Mouse (Mus musculus) adrenal gland, postnatal 14 days (tissue): ENCODE measurements at regions not wholly inside any gene's neighbourhood (a gene's known extent, or its start where the extent isn't known, plus 50 kb on each side); places are given as distances from the start of the nearest gene placed in this dataset.

Experiments
- DNase-seq: peaks from one replicate; pipeline ENCODE4 v3.0.0; 2021; ENCODE audit warnings: mixed read lengths

DNA sequence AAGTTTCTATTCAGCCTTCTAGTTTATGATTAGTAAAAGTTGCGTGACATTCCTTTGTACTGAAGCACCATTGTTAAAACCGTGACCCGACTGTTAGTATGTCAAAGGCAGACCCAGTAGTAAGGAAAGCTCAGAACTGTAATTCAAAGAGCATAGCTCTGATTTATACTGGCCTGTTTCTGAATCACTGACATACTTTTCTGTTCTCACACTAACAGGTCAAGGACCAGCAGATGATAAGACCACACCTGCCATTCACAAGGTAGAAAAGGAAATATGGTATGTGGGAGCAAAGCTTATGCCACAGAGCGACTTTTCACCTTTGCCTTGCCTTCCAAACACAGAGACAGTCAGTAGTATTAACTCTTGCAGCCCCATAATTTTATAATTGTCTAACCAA lies 269.5 kb upstream of the Acvr2a start:
- DNase-seq, result no peak

DNA sequence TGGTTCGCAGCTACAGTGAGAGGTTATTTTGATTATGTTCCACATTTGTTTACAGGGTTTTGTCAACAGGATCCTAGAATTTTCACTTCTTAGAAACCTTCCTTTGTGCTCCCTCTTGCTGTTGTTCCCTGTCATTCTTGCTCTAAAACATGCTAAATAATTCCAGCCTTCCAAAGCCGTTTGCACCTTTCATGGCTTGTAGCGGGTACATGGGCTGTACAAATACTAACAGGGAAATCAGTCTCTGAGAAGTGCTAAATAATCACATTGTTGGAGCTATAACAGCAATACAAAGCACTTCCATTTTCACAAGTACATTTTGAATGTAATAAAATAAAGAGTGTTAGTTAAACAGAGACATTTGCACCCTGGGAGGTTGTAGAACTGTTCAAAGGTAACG lies 268.8 kb upstream of the Acvr2a start:
- no peak for DNase-seq

DNA sequence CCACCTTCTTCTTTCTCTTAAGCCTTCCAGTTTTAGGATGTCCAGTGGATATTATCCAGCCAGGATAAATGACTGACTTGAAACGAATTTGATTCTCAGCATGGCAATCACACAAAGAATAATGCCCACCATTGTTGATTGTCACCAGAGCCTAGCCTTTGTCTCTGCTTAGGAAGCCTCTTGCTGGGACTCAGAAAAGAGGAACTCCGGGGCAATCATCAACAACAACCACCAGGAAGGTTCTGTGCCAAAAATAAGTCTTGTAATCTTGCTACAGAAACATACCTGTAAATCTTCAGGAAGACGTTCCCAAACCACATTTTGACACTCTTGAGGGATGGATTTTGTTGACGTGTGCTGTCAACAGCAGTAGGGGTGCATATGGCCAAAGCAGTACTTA lies 268.2 kb upstream of the Acvr2a start:
- no peak for DNase-seq

DNA sequence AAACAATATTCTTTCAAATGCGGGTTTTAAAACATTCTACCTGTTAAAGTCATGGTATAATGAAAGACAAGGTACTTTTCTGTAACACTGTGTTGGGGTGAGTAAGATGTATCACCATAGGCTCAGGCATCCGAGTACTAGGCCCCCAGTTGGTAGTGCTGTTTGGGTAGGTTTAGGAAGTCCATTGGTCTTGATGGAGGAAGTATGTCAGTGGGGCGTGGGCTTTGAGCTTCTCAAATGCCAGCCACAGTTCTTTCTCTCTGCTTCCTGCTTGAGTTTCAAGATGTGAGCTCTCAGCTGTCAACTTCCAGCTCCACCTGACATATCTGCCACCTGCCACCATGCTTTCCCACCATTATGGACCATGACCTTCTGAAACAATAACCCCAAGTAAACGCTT lies 267.7 kb upstream of the Acvr2a start:
- no peak for DNase-seq

DNA sequence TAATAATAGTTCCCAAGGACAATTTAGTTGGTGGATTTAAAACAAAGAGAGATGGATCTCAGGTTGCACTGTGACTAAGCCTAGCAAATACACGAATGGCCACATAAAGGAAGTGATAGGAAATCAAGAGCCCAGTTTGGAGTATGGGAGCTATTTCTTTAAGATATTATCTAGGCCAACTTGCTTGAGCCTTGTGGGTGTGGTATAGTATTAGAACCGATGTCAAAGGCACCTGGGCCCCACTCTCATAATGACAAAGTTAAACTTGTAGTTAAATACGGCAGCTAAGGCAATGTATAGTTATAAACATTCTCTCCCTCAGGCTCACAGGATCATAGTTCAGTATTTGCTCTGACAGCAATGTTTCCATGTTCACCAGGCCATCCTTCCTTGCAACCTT lies 257.3 kb upstream of the Acvr2a start:
- no peak for DNase-seq

DNA sequence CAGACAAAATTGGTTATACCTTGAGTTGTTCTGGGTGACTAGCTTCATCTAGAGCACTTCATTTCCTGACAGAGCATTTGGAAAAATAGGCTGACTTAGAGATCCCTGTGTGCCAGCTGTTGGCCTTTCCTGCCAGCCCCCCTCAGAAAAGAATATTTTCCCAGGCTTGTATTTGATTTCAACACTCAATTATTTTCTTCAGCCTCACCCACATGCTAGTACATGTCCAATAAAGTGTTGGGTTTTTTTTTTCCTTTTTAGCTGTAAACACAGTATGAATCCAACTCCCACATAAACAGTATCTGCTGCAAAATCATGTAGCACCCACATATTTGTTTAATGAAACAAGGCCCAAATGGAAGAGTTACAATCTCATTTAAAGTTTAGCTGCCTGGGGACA lies 256.8 kb upstream of the Acvr2a start:
- DNase-seq, result no peak

DNA sequence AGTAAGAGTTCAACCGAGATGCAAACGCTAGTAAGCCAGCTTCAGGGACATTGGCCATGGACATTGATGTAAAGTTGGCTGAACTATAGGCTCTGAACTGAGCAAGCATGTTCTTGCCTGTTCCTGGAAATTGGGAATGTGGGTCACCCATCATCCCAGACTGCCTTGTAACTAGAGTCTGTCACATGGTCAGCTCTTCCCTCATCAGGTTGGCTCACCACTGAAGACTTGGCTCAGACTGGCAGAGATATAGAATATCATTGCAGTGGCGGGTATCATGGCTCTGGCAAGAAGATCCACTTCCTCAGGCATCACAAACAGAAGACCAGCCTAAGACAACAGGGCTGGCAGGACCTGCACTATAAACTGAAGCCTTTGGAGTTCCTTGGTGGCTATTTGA lies 255.3 kb upstream of the Acvr2a start:
- no peak for DNase-seq

DNA sequence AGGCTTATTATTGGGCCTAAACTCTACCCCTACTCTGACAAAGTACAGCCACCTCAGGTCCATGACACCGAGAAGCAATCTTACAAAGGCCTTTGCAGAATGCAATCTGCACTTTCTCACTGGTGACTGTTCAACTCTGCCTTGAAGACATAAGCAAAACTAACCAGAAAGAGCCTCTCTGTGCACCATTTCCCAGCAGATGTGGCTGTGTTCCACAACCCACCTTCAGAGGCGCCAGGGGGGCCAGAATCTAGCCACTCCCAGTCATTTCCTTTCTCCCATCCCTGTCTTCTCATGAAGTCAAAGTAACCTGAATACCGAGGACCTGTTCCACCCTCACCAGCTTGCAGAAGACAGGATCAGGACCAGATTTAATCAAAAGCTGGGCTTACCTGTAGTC lies 250.3 kb upstream of the Acvr2a start:
- DNase-seq, result no peak

DNA sequence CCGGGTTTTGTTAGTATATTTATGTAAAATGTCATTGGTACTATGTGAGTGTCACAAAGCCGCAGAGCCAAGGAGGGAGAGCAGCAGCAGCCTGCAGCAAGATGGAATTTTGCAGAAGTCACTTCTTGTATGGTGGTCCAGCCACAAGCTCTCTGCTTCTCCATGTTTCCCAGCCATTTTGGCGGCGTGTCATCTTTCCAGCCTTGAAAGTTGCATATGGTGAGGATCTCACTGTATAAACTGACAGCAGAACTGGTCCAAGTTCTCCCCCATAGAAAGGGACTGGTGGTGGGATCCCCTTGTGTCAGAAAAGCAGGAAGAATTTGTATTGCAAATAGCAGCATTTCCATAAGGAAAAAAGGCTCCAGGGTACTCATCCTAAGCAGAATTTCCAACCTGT lies 249.7 kb upstream of the Acvr2a start:
- no peak for DNase-seq

DNA sequence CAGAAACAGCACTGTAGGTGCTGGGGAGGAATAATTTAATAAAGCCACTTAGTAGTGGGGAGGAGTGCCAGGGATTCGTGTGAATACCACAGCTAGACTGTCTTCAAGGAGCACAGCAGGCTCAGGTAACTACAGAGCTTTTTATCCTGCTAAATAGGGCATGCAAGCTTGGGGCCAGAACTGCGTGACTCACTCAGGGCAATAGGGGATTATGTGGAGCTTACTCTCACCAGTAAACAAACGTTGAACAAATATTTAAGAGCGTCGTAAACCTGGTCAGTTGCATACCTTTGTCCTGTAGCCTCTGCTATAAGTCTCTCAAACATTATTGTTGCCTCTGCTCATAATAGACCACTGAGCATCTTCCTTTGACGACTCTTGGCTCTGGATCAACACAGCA lies 246.0 kb upstream of the Acvr2a start:
- DNase-seq, result no peak

DNA sequence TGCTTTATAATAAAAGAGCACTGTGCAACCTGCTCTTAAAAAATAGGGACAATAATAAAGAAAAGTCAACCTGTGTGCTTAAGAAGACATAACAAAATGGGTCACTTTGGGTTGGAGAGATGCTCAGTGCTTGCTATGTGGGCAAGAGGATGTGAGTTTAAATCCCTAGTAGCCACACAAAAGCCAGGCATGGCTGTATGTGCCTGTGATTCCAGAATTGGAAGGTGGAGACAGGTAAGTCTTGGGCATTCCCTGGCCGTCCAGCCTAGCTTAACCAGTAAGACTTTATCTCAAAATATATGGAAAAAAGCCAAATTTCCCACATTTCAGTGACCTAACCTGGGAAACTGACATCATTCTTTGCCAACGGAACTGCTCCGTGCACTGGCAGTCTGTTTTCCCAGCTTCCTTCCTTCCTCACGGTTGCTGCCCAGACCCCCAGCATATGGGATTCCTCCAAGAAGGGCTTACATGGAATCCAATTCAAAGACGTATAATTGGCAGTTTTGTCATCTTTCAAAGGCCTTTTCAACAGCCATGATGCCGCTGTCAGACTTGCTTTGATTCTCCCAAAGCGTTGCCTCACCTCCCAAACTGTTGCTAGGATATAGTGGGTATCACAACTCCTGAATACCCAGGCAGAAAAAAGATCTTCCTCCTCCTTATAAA lies 227.6 kb upstream of the Acvr2a start:
- DNase-seq, result no peak

DNA sequence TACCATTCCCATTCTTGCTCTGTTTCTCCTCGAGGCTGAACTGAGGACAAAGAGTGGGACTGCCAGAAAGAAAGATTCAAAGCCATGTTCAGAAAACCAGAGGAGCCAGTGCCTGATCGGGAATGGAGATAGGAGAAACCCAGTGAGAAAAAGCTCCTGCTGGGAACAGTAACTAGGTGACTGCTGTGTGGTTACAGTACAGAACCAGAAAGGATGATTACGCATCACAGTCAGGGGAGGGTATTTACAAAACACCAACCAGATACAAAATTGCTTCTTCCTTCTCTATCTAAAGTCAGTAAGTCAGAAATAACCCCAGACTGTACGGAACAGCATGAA lies 227.1 kb upstream of the Acvr2a start:
- no peak for DNase-seq

DNA sequence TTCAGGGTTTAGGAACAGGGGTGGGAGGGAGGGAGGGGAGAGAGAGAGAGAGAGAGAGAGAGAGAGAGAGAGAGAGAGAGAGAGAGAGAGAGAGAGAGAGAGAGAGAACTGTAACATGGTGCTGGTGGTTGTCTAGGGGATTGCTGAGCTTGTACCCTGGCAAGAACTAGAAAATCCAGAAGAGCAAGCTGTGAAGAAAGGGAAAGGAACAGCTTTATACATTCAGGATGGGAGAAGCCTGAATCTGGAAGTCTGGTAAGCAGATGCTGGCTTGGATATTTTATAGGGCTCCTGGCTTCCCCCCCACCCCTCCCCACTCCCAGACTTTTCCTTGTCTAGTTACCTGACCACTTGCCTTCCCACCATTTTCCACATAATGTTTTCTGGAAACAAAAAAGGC lies 224.2 kb upstream of the Acvr2a start:
- DNase-seq, result no peak

DNA sequence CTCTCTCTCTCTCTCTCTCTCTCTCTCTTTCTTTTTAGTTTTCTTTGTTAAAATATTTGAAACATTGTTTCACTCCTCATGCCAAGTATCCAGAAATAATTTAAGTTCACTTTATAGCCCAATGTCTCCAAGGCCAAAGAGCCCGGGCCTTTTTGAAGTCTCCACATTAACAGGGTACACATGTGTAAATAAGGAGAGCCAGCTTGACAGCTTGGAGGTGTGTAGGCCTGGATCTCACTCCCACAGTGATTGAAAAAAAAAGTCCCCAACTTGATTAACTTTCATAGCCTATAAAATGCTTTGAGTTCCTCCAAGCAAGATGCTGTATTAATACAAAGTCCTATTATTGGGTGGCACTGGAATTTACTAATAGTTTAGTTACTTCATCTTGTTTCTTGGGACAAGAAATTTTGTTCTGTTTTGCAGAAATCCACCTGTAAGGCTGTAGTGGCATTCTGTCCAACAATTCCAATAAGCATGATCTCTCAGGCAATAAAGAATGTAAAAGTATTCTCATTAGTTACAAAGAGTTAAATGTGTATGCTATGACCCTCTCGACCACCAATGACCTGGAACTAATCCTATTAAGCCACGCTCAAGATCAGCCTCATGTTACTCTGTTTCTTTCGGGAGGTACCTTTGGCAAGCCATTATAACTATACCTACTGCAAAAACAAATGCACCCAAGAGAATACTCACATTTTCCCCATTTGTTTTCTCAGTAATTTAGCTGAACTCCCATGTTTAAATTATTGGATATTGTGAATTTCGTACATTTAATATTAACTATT lies 215.9 kb upstream of the Acvr2a start:
- no peak for DNase-seq

DNA sequence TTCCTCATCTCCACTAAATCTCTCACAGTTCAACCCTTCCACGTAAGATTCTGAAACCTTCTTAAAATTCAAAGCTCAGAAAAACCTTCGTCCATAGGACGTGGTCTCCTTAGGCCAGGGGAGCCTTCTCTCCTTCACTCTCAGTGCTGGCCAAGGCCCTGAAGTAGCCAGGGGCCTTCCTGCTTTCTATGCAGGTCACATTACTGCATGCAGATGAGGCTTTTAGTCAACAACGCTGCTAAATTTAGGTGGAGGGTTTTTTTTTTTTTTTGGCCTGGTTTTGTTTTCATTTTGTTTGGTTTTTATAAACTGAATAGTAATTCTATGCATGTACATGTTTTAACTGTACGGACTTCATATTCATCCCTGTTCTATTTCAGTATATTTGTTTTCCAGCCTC lies 214.5 kb upstream of the Acvr2a start:
- DNase-seq, result no peak

DNA sequence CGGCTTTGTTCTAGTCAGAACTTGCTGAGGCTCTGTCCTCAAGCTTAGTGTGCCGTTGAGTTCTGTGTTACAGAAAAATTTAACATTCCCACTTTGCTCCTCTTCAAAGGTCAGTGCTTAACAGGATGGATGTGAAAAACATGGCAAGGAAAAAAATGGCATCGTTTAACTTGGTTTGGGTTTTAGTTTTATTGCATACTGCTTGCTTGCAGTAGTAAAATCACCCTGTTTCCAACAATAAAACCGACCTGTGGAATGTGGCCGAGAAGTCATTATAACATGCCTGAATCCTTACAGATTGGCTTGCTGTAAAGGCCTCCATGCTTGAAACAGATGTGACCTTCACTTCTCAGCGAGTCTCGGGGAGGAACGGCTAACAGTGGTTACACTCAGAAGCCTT lies 212.1 kb upstream of the Acvr2a start:
- DNase-seq, result no peak

DNA sequence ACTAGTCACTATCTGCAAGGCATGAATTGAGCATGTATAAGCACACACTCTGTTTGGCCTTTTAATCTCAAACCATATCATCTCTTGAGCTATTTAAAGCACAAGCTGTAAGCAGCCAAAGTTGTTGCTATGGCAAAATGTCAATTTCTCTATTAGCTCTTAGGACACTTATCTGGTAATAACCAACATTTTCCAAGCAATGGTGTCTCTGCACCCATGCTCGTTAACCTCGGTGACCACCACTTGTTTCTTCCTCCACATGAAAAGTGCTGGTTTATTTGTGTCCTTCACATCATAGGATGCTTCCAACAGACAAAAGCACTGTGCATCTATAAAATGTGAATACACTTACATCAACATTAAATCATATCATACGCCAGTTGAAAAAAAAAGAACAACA lies 204.4 kb upstream of the Acvr2a start:
- no peak for DNase-seq

DNA sequence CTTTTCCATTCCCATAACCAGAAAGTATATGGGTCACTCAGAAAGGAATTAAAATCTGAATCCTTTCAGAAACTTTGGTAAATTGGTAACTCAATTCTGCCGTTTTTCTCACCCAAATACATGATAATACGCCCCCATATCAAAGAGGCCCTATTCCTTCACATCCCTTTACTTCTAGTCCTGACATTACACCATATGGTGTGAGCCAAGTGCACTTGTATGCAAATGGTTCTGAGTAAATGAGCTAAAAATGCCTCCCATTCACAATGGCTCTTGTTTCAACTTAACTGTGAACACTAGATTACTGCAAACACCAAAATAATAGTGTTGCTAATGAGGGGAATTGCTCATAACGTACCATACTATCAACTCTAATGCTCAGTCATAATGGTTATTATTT lies 201.7 kb upstream of the Acvr2a start:
- no peak for DNase-seq

DNA sequence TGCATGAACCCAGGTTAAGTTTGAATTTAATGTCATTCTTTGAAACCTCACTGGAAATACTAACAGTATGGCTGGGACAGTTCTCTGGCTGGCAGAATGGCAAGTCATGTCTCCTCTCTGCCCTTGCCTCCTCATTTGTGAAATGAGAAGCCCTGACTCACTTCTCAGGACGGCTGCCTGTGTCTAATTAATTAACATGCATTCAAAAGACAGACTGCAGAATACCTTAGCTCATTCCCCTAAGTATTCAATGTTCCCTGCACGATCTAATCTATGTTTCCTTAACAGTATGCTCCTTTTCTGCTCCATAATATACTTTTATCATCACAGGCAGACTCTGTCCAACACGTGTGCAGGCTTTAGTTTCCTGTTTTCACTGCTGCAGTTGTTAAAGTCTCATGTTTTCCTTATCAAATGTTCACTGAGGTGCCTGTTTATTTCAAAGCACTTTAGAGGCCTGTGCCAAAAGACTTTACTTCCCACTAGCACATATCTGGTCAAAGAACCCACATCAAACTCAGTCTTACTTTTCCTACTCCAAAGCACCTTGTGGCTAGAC lies 196.7 kb upstream of the Acvr2a start:
- no peak for DNase-seq

DNA sequence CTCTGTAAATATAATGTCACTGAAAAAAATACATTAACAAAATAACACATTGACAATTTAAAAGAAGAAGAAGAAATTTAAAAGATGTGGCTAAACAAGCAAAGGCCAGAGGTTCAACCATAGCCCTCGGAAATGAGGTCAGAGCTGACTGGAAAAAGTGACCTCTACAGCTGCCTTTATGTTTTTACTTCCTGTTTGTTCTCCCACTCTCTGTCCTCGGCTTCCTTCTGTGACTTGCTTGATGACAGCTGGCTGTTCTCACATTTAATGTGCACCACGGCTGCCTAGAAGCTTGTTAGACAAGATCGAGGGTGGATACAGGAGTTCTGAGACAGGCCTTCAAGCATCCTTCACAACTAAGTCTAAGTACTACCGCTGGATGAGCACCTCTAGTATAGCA lies 194.9 kb upstream of the Acvr2a start:
- DNase-seq, result no peak

DNA sequence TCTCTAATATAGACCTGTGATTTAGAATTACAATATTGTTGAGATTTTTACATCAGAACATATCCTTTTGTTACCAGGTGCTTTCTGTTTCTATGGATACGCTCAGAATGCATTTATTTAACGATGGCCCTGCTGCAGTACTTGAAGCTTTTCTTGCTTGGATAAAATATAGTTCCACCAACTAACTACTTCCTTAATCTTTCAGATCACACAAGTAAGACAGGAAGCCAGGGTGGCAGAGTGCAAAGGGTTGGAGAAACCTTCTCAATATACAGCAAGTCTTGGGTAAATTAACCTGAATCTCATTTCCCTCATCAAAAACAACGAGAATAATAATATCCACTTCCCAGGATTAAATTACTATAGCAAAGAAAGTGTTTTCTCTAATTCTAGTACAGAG lies 193.1 kb upstream of the Acvr2a start:
- DNase-seq, result no peak

DNA sequence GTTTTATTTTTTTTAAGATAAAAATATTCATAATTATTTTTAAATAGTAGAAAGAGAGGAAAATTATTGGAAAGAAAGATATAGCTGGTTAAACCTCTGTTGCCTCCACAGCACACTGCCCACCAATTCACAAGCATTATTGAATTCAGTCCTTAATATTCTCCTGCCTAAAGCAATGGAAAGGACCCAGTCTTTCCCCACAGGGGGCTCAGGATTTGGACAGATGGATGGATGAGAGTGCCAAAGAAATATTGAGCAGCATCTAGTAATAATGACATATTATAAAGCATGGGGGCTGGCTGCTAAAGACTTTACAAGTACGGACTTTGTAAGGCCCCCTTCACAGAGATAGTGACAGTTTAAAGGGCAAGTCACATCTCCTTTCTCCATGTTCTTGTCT lies 191.6 kb upstream of the Acvr2a start:
- DNase-seq, result no peak

DNA sequence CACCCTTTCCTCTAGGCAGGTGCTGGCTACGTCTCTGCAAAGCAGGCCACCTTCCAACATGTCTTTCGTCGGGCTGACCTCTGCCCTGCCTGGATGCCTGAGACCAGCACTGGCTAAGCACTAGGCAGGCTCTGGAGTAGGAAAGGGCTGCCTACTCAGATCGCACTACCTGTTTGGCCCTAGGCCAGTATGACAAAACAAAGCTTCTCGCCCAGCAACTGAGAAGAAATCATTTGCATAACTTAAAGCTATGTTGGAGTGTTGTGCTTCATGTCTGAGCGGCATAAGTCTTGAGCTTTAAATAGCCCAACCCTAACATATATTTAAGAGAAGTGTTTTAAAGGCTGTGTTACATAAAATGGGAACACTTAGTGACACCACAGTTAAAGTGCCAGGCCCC lies 189.9 kb upstream of the Acvr2a start:
- peak; percentile 31 for DNase-seq

DNA sequence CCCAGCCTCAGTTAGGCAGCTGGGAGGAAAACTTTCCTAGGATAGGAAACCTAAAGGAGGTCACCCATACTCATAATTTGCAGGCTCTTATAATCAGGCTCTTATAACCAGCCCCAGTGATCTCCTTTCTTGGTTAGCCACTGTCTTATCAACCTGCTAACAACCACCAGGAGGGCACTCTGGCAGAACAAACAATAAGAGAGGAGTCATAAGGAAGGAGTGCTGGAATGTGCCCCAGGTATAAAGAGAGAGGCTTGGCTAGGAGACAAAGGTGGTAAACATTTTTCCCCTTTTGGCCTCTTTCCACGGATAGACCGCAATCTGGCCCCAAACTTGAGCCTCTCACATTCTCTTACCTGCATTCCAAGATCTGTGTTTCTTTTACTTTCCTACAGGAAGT lies 189.4 kb upstream of the Acvr2a start:
- DNase-seq, result no peak
